Mouse (Mus musculus): ENCODE measurements around the gene Pcif1. TPM values are rescaled to one million over a fixed set of nuclear protein-coding genes. Genes with fewer than 3 reads are reported as not detected.

Pcif1 gene
- total RNA-seq, 2 experiments from 2014 or later = 21.3 to 36.7 TPM

- ATAC-seq (replicated peaks; ENCODE audit: poor library complexity, severe bottlenecking) = no peak
Observed at GRCm38 (mm10) chr2:164891908-164892695, 13.0 kb downstream of the Pcif1 start.

DNA sequence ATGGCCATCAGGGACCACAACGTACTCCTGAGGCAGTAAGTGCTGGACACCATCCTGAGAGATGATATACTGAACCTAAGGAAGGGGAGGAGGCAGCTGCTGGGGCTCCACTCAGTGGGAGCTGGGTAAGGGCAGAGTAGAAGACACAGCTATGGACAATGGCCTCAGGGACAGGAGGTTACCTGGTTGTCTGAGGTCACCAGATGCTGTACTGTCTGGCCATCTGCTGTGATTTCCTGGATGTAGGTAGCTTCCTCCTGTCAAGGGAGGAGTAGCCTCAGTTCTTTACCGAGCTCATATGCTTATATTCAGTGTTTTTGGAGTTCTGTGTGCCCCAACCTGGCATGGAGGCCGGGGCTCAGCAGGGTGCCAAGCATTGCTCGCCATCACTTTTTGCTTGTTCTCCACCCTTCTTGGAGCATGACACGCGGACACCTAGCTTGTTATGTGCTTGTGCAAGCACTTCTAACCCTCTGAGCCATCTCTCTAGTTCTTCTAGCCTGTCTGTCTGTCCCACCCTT lies 13.7 kb downstream of the Pcif1 start:
- no peak for ATAC-seq (replicated peaks; ENCODE audit: poor library complexity, severe bottlenecking)

GRCm38 (mm10) chr2:164894048-164894447 lies 14.9 kb downstream of the Pcif1 start:
- ATAC-seq (replicated peaks; ENCODE audit: poor library complexity, severe bottlenecking) = no peak

DNA sequence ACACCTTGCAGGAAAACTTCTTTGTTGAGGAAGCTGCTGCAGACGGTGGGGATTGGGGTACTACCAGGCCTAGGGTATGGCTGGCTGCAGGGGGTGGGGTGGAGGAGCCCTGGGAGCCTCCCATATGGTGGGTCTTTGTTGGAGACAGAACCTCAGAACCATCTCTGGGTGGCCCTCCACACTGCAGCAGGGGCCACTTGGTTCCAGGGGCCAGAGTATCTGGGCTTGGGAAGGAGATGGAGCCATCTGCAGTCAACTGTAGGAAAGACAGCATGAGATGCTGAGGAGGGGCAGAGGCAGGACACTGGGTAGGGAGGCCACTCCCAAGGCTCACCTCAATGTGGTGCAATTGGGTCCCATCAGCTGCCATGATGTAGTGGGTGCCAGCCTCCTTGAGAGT lies 15.5 kb downstream of the Pcif1 start:
- ATAC-seq (replicated peaks; ENCODE audit: poor library complexity, severe bottlenecking) = no peak

DNA sequence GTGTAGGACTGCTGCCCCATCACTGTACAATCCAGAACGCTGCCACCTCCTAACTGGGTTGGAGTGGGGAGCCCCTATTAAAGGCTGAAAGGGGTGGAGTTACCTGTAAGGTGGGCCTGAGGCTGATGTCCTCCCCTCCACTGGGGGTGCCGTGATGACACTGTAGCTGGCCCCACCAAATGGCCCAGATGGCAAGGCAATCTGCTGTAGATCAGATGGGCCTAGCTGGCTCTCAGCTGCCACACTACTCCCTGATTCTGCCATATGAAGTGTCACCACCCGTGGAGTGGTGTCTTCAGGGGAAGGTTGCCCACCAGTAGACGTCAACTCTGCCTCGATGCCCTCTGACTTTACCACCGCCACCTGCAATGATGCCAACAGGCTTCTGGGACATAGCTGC lies 16.8 kb downstream of the Pcif1 start:
- no peak for ATAC-seq (replicated peaks; ENCODE audit: poor library complexity, severe bottlenecking)

DNA sequence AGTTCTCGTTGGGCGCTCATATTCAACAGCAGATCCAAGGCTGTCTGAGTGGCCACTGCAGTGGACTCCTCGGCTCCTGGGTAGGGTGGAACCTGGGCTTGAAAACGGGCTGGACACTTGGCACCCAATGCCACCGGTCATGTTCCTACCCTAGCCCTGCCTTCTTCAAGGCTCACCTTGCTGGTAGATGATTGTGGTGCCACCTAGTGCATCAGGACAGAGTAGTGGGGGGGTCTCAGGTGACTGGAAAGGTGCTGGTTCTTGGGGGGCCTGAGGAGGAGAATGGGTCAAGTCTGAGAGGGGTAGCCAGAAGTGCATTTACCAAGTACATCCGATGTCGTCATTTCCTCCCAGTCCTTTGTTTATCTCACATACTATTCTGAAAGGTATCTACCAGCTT lies 18.9 kb downstream of the Pcif1 start:
- ATAC-seq (replicated peaks; ENCODE audit: poor library complexity, severe bottlenecking) = no peak

DNA sequence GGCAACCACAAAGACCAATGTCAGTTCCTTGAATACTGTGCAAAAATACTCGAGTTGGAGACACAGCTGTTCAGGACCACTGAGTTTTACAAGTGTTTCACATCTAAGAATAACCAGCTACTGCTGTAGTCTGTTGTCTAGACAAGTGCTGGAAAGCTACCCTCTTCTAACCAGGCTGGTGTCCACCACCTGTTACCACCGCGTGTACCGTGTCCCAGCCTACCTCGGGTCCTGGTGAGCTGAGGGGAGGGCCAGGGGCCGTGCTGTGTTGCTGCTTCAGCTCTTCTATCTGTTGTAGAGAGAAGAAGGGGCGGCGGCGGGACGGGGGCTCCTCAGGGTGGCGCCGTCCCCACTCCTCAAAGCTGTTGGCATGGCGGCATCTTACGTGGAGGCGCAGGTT lies 19.9 kb downstream of the Pcif1 start:
- ATAC-seq (replicated peaks; ENCODE audit: poor library complexity, severe bottlenecking) = no peak

DNA sequence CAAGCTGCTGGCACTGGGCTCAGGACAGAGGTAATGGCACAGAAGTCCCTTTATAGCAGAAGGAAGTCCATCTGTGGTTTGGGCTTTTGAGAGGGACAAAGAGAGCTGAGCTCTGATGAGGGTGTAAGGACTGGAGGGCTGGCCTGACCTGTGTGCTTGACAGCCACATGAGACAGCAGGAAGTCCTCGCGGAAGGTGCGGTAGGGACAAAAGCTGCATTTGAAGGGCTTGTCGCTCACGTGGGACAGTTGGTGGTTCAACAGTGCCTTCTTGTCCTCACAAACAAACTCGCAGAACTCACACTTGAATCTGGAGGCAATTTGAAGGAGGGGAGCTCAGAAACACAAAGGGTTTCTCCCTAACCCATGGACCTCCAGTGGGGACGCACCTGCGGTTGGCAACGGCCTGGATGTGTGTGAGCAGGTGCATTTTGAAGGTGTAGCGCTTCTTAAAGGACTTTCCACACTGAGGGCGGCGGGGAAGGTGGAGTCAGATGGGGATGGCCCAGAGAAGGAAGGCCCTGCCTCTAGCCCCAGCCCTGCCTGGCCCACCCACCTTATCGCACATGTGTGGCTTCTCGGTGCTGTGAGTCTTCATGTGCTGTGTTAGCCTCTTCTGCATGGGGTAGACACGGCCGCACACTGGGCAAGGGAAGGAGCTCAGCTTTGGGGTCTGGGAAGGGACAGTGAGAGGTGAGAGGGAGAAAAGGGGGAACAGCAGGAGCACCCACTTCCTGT lies 20.8 kb downstream of the Pcif1 start:
- ATAC-seq (replicated peaks; ENCODE audit: poor library complexity, severe bottlenecking) = no peak

GRCm38 (mm10) chr2:164901380-164901779 lies 22.3 kb downstream of the Pcif1 start:
- no peak for ATAC-seq (replicated peaks; ENCODE audit: poor library complexity, severe bottlenecking)

DNA sequence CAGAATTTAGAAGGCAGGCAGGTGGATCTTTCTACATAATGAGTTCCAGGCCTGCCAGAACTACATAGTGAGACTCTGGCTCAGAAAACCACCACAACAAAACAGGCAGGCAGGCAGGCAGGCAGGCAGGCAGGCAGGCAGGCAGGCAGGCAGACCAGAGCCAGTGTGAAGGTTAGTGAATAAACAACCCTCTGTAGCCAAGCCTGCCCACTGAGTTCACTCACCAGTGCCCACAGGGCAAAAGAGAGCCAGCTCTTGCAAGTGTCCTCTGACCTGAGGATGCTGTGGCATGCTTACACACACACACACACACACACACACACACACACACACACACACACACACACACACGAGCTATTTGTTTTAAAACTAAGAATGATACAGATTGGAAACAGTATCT lies 24.4 kb downstream of the Pcif1 start:
- no peak for ATAC-seq (replicated peaks; ENCODE audit: poor library complexity, severe bottlenecking)

DNA sequence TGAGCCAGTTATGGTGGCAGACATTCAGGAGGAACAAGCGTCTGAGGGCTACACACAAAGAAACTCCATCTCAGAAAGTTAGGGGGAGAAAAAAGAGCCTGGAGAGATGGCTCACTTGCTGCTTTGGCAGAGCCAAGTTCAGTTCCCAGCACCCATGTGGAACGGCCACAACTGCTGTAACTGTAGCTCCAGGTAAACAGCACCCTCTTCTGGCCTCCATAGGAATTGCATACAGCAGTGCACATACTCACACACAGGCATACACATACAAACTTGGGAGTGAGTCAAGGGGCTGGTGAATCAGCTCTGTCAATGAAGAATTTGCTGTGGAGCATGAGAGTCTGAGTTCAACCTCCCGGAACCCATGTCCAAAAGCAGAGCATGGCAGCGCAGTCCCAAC lies 27.0 kb downstream of the Pcif1 start:
- no peak for ATAC-seq (replicated peaks; ENCODE audit: poor library complexity, severe bottlenecking)

DNA sequence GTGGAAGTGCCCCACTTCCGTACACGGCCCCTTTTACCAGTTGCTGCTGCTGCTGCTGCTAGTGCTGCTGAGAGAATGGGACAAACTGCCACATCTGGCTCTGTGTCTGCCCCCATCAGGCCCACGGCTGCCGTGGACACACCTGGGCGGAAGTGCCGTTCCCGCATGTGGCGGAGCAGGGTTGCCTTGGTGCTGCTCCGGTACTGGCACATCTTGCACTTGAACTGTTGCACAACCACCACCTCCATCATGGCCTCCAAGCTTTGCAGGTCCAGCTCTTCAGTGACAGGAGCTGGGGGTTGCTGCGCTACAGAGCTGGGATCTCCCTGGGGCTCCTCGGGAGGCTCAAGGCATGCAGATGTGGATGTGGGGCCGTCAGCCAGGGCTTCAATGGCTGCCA lies 28.4 kb downstream of the Pcif1 start:
- no peak for ATAC-seq (replicated peaks; ENCODE audit: poor library complexity, severe bottlenecking)

- ATAC-seq (replicated peaks; ENCODE audit: poor library complexity, severe bottlenecking) = no peak
Observed at GRCm38 (mm10) chr2:164908011-164908410, 28.9 kb downstream of the Pcif1 start.

DNA sequence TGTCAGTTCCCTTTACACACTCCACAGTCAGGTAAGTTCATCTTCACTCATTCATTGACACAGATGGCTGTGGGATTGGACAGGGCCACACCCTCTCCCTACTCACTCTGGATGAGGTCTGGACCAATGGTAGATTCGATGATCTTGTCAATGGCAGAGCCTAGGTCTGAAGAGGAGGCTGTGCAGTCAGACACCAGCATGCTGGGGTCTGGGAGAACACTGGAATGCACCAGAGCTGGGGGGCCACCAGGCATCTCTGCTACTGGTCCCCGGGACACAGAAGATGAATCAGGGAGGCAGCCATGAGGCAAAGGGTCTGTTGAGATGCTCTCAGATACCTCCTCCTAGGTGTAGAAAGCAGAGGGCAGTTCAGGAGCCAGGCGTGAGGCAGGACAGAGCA lies 30.0 kb downstream of the Pcif1 start:
- ATAC-seq (replicated peaks; ENCODE audit: poor library complexity, severe bottlenecking) = no peak

DNA sequence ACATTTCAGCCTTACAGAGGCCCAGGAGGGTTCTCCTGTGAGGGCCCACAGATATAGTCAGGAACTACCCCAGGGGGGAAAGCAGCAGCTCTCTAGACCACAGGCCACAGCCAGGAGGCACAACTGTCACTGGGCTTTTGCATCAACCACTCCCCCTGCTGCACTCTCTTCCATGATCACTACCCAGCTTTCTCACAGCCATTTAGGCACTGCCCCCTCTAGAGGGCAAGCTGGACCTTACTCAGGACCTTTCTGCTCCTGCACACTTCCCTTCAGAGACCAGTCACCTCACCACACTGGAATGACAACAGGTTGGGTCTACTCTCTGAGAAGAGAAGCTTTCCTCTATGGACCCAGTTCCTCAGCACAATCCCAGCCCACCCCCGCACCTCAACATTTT lies 30.4 kb downstream of the Pcif1 start:
- ATAC-seq (replicated peaks; ENCODE audit: poor library complexity, severe bottlenecking) = peak; percentile 46

GRCm38 (mm10) chr2:164910360-164911061 lies 31.4 kb downstream of the Pcif1 start:
- 0 out of 2 replicates have a peak, but pooled peaks have one; percentile 4 for ATAC-seq (replicated peaks; ENCODE audit: poor library complexity, severe bottlenecking)

- peak; percentile 68 for ATAC-seq (replicated peaks; ENCODE audit: poor library complexity, severe bottlenecking)
Observed at GRCm38 (mm10) chr2:164911086-164912048, 32.3 kb downstream of the Pcif1 start, which contains the start of gene Zfp335. Gene Zfp335 (minus strand): TSS chr2:164911757.

DNA sequence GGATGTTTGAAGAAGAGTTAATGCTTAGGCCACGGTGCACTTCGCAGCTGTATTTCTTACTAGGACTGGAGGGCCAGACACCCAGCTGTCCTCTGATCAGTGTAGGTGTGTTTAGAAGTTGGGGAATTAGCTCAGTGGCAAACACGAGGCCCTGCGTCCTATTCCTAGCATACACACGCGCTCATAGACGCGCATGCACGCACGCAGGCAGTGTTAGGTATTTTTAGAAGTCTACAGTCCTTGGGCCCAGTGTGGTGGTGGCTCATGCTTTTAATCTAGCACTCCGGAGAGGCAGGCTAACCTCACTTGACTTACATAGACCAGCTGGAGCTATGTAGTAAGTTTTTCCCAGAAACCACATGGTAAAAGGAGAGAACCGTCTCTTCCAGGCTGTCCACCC lies 33.0 kb downstream of the Pcif1 start:
- ATAC-seq (replicated peaks; ENCODE audit: poor library complexity, severe bottlenecking) = no peak

- ATAC-seq (replicated peaks; ENCODE audit: poor library complexity, severe bottlenecking) = no peak
Observed at GRCm38 (mm10) chr2:164912749-164913427, 33.8 kb downstream of the Pcif1 start.
